Mouse (Mus musculus): ENCODE data around the gene Trpv2. TPM values are rescaled to one million over a fixed set of nuclear protein-coding genes. Genes with fewer than 3 reads are reported as not detected.
A peak's percentile ranks its signal among the peaks of the same experiment; 100 is the strongest.

Trpv2 gene
- total and polyA plus RNA-seq, 3 experiments, result 39.2 to 58.7 (median 46.2) TPM

DNA sequence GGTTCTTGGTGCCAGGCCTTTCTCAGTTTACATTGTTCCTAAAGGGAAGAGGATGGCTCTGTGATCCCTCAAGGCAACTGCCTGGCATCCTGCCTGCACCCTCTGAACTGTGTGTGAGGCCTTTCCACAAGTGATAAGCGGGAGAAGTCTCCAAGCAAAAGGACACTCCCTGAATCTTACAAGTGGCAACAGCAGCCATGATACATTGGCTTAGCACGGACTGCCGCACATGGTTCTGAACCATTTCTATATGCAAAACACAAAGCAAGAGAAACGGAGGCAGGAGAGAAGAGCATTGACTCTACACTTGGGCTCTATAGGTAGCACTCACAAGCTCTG, 71.0 kb downstream of the Trpv2 start:
- in situ Hi-C loops (cut with MboI; ENCODE audit: low pct_ligation_motif_present, low pct_unique_long_range_greater_than_20kb, low sequenced_read_pairs), result loop anchor here (5.0 kb wide), 1 partner anchor 33 kb away; no protein-coding TSS in a partner anchor
- no peak for DNase-seq (ENCODE audit: extremely low read depth)
- Histone ChIP-seq H3K36me3 (replicated peaks in 1 of 2; ENCODE audit: control insufficient read depth in 1 of 2, insufficient read depth in 1 of 2, low read length in 1 of 2) (peaks cover 2 to 3% of the 10 kb centered on the region in 2 experiments), H3K4me2 (ENCODE audit: insufficient read depth, low read depth, poor library complexity, severe bottlenecking) (no peak overlapping the region), H3K9me3 (replicated peaks; ENCODE audit: low read length) (no peaks in the 10 kb centered on the region), H3K4me1 (ENCODE audit: control insufficient read depth in 1 of 2, insufficient read depth in 2 of 2) (peaks cover 35 to 67% of the 10 kb centered on the region in 2 experiments), H3K79me2 (replicated peaks; ENCODE audit: control insufficient read depth, extremely low read depth, insufficient read depth, poor library complexity, severe bottlenecking) (peaks cover 7% of the 10 kb centered on the region), H3K9ac (ENCODE audit: insufficient read depth, low read depth) (0 out of 2 replicates have a peak overlapping the region, but pooled peaks have one; percentile 42), H3K27me3 (replicated peaks) (no peaks in the 10 kb centered on the region), H3K27ac (ENCODE audit: insufficient read depth, low read depth) (no peak overlapping the region), H3K4me3 (replicated peaks in 1 of 3; ENCODE audit: low read depth in 2 of 3, low read length in 2 of 3, poor library complexity in 1 of 3) (no peak overlapping the region)
- dilution Hi-C loops (cut with MboI; ENCODE audit: extremely low pct_ligation_motif_present, extremely low pct_unique_long_range_greater_than_20kb, low sequenced_read_pairs), result no loop called here
- TF ChIP-seq IRF4 (IDR thresholded peaks at IDR 0.05; ENCODE audit: low read depth, low read length) (no peak), ELF1 (IDR thresholded peaks at IDR 0.05; ENCODE audit: low read depth, low read length) (no peak), ZNF384 (IDR thresholded peaks at IDR 0.05; ENCODE audit: low read depth, low read length) (no peak), JUND (conservative IDR thresholded peaks at IDR 0.05; ENCODE audit: low read depth, low read length) (no peak), TCF12 (IDR thresholded peaks at IDR 0.05; ENCODE audit: low read depth, low read length) (no peak), MAFK (IDR thresholded peaks at IDR 0.05; ENCODE audit: insufficient replicate concordance, low read length) (no peak), CHD2 (IDR thresholded peaks at IDR 0.05; ENCODE audit: low read length) (no peak), KAT2A (IDR thresholded peaks at IDR 0.05; ENCODE audit: insufficient replicate concordance, low read length) (no peak), CTCF (conservative IDR thresholded peaks at IDR 0.05 in 1 of 2, IDR thresholded peaks at IDR 0.05 in 1 of 2; ENCODE audit: low read depth in 2 of 2, low read length in 2 of 2) (no peak), MYC (IDR thresholded peaks at IDR 0.05; ENCODE audit: low read depth, low read length) (no peak), POLR2A (IDR thresholded peaks at IDR 0.05; ENCODE audit: low read depth, low read length) (no peak), CHD1 (IDR thresholded peaks at IDR 0.05; ENCODE audit: low read depth, low read length) (no peak), RCOR1 (conservative IDR thresholded peaks at IDR 0.05; ENCODE audit: low read depth, low read length) (no peak), UBTF (IDR thresholded peaks at IDR 0.05; ENCODE audit: low read depth, low read length) (no peak)

DNA sequence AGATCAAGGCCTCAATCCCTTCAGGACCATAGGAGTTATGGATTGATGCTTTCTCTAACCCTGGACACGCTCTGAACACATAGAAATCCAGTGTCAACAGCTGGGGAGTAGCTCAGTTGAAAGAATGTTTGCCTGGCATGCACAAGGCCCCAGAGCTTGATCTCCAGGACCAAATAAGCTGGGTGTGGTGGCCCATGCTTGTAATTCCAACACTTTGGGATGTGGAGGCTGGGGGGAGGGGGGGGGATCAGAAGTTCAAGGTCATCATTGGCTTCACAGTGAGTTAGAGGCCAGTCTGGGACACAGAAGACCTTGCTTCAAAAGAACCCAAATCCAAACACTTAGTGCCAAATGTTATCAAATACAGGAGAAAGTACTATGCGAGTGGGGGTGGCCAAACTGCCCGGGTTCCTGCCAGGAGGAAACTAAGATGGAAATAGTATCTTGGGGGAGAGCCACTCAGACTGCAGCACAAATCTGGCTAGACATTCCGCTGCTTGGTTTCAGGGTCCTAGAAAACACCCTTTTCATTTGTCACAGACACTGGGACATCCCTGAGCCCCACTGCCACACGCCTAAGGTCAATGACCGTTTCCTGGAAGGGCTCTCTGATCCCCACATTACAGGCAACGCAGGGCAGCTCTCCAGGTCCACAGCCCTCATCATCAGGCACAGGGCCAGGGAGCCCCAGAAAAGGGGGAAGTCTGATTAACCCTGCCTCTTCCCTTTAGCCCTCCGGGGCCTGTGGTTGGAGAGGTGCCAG, 71.6 kb downstream of the Trpv2 start:
- Histone ChIP-seq H3K36me3 (replicated peaks in 1 of 2; ENCODE audit: control insufficient read depth in 1 of 2, insufficient read depth in 1 of 2, low read length in 1 of 2) (peaks cover 3 to 8% of the 10 kb centered on the region in 2 experiments), H3K4me1 (ENCODE audit: control insufficient read depth in 1 of 2, insufficient read depth in 2 of 2) (peaks cover 38 to 73% of the 10 kb centered on the region in 2 experiments), H3K9me3 (replicated peaks; ENCODE audit: low read length) (no peaks in the 10 kb centered on the region), H3K4me2 (ENCODE audit: insufficient read depth, low read depth, poor library complexity, severe bottlenecking) (peak overlapping the region; percentile 84; the same call in 1 of the 2 replicates), H3K27me3 (replicated peaks) (no peaks in the 10 kb centered on the region), H3K9ac (ENCODE audit: insufficient read depth, low read depth) (peak overlapping the region; percentile 42), H3K79me2 (replicated peaks; ENCODE audit: control insufficient read depth, extremely low read depth, insufficient read depth, poor library complexity, severe bottlenecking) (peaks cover 12% of the 10 kb centered on the region), H3K4me3 (replicated peaks in 1 of 3; ENCODE audit: low read depth in 2 of 3, low read length in 2 of 3, poor library complexity in 1 of 3) (peak overlapping the region in 1 of 3 experiments; percentile 1), H3K27ac (ENCODE audit: insufficient read depth, low read depth) (peak overlapping the region; percentile 70)
- TF ChIP-seq CHD2 (IDR thresholded peaks at IDR 0.05; ENCODE audit: low read length) (no peak), EP300 (IDR thresholded peaks at IDR 0.05; ENCODE audit: low read length) (0 out of 2 replicates have a peak, but pooled peaks have one; percentile 11), USF2 (conservative IDR thresholded peaks at IDR 0.05; ENCODE audit: low read depth, low read length) (no peak), ZC3H11A (IDR thresholded peaks at IDR 0.05; ENCODE audit: low read depth, low read length) (no peak), IRF4 (IDR thresholded peaks at IDR 0.05; ENCODE audit: low read depth, low read length) (no peak), TCF12 (IDR thresholded peaks at IDR 0.05; ENCODE audit: low read depth, low read length) (no peak; the same call in 1 of the 2 replicates), MAZ (IDR thresholded peaks at IDR 0.05; ENCODE audit: low read depth, low read length) (no peak), ELF1 (IDR thresholded peaks at IDR 0.05; ENCODE audit: low read depth, low read length) (no peak), JUN (IDR thresholded peaks at IDR 0.05; ENCODE audit: insufficient read depth, low read depth, low read length) (no peak), ZNF384 (IDR thresholded peaks at IDR 0.05; ENCODE audit: low read depth, low read length) (no peak), CTCF (conservative IDR thresholded peaks at IDR 0.05 in 1 of 2, IDR thresholded peaks at IDR 0.05 in 1 of 2; ENCODE audit: low read depth in 2 of 2, low read length in 2 of 2) (no peak), SIN3A (IDR thresholded peaks at IDR 0.05; ENCODE audit: low read length) (0 out of 2 replicates have a peak, but pooled peaks have one; percentile 23), GABPA (IDR thresholded peaks at IDR 0.05; ENCODE audit: insufficient replicate concordance, low read depth, low read length) (no peak), MYC (IDR thresholded peaks at IDR 0.05; ENCODE audit: low read depth, low read length) (no peak), USF1 (IDR thresholded peaks at IDR 0.05; ENCODE audit: low read depth, low read length) (no peak), SMC3 (IDR thresholded peaks at IDR 0.05; ENCODE audit: low read depth, low read length) (no peak), ZMIZ1 (IDR thresholded peaks at IDR 0.05; ENCODE audit: low read depth, low read length) (no peak)
- DNase-seq (ENCODE audit: extremely low read depth), result no peak
- dilution Hi-C loops (cut with MboI; ENCODE audit: extremely low pct_ligation_motif_present, extremely low pct_unique_long_range_greater_than_20kb, low sequenced_read_pairs) (no loop called here), in situ Hi-C loops (cut with MboI; ENCODE audit: low pct_ligation_motif_present, low pct_unique_long_range_greater_than_20kb, low sequenced_read_pairs) (loop anchor here (5.0 kb wide), 1 partner anchor 34 kb away; no protein-coding TSS in a partner anchor)

Measured in CH12.LX (cell line).